In the genomic region with DNA sequence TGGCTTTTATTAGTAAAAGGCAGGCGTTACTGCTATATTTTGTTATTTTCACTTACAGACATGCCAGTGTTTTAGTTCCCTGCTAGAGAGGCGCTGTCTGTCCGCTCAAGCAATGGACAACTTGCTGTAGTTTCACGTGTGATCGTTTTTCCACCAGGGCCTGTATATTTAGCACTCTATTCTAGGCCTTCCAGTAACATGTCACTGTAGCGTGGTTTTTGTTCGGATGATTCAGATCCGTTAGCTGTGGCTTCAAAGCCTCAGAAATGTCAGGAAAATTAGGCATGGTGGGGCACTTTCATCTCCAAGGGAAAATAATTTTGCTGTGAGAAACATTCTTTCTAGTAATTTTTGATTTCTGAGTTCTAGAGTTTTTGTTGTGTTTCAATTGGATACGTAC, we compare ENCODE assay signal across 9 mouse cellular contexts. TPM values are rescaled to one million over a fixed set of nuclear protein-coding genes. Genes with fewer than 3 reads are reported as not detected.
A peak's percentile ranks its signal among the peaks of the same experiment; 100 is the strongest.
DNase-seq lines count a peak whose midpoint lies in the region; ATAC-seq and TF ChIP-seq lines count a peak whose summit lies in the region.
"Had no signal": no experiment of that assay in that cellular context is flagged by ENCODE, and none has a peak within 500 bp of the region (broad histone marks: within the 10 kb centered on the region; RNA-seq: fewer than 3 reads in every experiment).

No protein-coding gene starts in this region.

- H3K4me1 ChIP-seq in cerebellum, adult 2 months (ENCODE audit: control insufficient read depth, insufficient read depth, low read length): peaks cover 45% of the 10 kb centered on the region
- peaks cover 36% of the 10 kb centered on the region for H3K4me1 ChIP-seq in limb, embryonic 12.5 days (replicated peaks)
- H3K4me1 ChIP-seq in limb, embryonic 10.5 days: peaks cover 28% of the 10 kb centered on the region
- peaks cover 40% of the 10 kb centered on the region for H3K4me1 ChIP-seq in hindbrain, embryonic 13.5 days (replicated peaks)
- peaks cover 56% of the 10 kb centered on the region for H3K4me1 ChIP-seq in neural tube, embryonic 13.5 days (replicated peaks)

- no peaks in the 10 kb centered on the region for H3K27me3 ChIP-seq in cerebellum, adult 2 months (ENCODE audit: control insufficient read depth, insufficient read depth, low read length)
- H3K27me3 ChIP-seq in limb, embryonic 12.5 days: no peaks in the 10 kb centered on the region
- no peaks in the 10 kb centered on the region for H3K27me3 ChIP-seq in limb, embryonic 10.5 days (ENCODE audit: low read depth, poor library complexity, severe bottlenecking)
- H3K27me3 ChIP-seq in hindbrain, embryonic 13.5 days: no peaks in the 10 kb centered on the region
- H3K27me3 ChIP-seq in neural tube, embryonic 13.5 days: no peaks in the 10 kb centered on the region

- H3K9ac ChIP-seq in limb, embryonic 12.5 days (replicated peaks): 0 out of 2 replicates have a peak overlapping the region, but pooled peaks have one; percentile 12
- no peak overlapping the region for H3K9ac ChIP-seq in hindbrain, embryonic 13.5 days
- 0 out of 2 replicates have a peak overlapping the region, but pooled peaks have one; percentile 93 for H3K9ac ChIP-seq in neural tube, embryonic 13.5 days

- ATAC-seq in limb, embryonic 12.5 days (ENCODE audit: insufficient number of reproducible peaks, insufficient read depth, low FRiP score, low TSS enrichment, low read depth): no peak
- no peak for ATAC-seq in hindbrain, embryonic 13.5 days (ENCODE audit: low FRiP score)
- ATAC-seq in neural tube, embryonic 13.5 days (ENCODE audit: low read depth): no peak

- H3K36me3 ChIP-seq in limb, embryonic 12.5 days: no peaks in the 10 kb centered on the region
- H3K36me3 ChIP-seq in limb, embryonic 10.5 days: no peaks in the 10 kb centered on the region
- no peaks in the 10 kb centered on the region for H3K36me3 ChIP-seq in hindbrain, embryonic 13.5 days
- no peaks in the 10 kb centered on the region for H3K36me3 ChIP-seq in neural tube, embryonic 13.5 days

- TF ChIP-seq POLR2A in cerebellum, adult 2 months (IDR thresholded peaks at IDR 0.05; ENCODE audit: borderline replicate concordance, insufficient read depth, low read length): no peak

- H3K9me3 ChIP-seq in limb, embryonic 12.5 days: no peaks in the 10 kb centered on the region
- H3K9me3 ChIP-seq in limb, embryonic 10.5 days (replicated peaks): no peaks in the 10 kb centered on the region
- H3K9me3 ChIP-seq in hindbrain, embryonic 13.5 days: no peaks in the 10 kb centered on the region
- H3K9me3 ChIP-seq in neural tube, embryonic 13.5 days: no peaks in the 10 kb centered on the region

- peak overlapping the region; percentile 95 for H3K27ac ChIP-seq in cerebellum, adult 2 months (ENCODE audit: insufficient read depth, low read length)
- H3K27ac ChIP-seq in limb, embryonic 12.5 days: no peak overlapping the region
- no peak overlapping the region for H3K27ac ChIP-seq in limb, embryonic 10.5 days
- H3K27ac ChIP-seq in hindbrain, embryonic 13.5 days: no peak overlapping the region
- H3K27ac ChIP-seq in neural tube, embryonic 13.5 days (replicated peaks): no peak overlapping the region

- WGBS in cerebellum, adult 2 months: 23% methylated on average over 9 of the region's 9 CpGs
- WGBS in limb, embryonic 12.5 days: 84% methylated on average over 9 of the region's 9 CpGs
- 91% methylated on average over 9 of the region's 9 CpGs for WGBS in limb, embryonic 10.5 days
- 87% methylated on average over 9 of the region's 9 CpGs for WGBS in hindbrain, embryonic 13.5 days
- 90% methylated on average over 9 of the region's 9 CpGs for WGBS in neural tube, embryonic 13.5 days

- H3K4me3 ChIP-seq in cerebellum, adult 2 months (replicated peaks; ENCODE audit: insufficient read depth, low read depth, low read length): peak overlapping the region; percentile 88
- H3K4me3 ChIP-seq in limb, embryonic 12.5 days (replicated peaks): no peak overlapping the region
- H3K4me3 ChIP-seq in limb, embryonic 10.5 days: no peak overlapping the region
- H3K4me3 ChIP-seq in hindbrain, embryonic 13.5 days: no peak overlapping the region
- H3K4me3 ChIP-seq in neural tube, embryonic 13.5 days: no peak overlapping the region

- H3K4me2 ChIP-seq in limb, embryonic 12.5 days: peak overlapping the region; percentile 72; the same call in 1 of the 2 replicates
- H3K4me2 ChIP-seq in hindbrain, embryonic 13.5 days: peak overlapping the region; percentile 78; the same call in 1 of the 2 replicates
- peak overlapping the region; percentile 82 for H3K4me2 ChIP-seq in neural tube, embryonic 13.5 days

- DNase-seq in cerebellum, adult 2 months: no peak
- DNase-seq in cerebellum, postnatal 10 days: no peak
- DNase-seq in limb, embryonic 10.5 days (ENCODE audit: low spot score): no peak
- no peak for DNase-seq in spleen, postnatal 10 days (ENCODE audit: low spot score in 2 of 2)
- no peak for DNase-seq in adrenal gland, adult 8-10 months
- DNase-seq: layer of hippocampus, postnatal 36 days had no signal

- no peak for TF ChIP-seq CTCF in cerebellum, adult 2 months (IDR thresholded peaks at IDR 0.05; ENCODE audit: borderline replicate concordance, insufficient read depth, low read depth, low read length)

RNA-seq across cellular contexts. Expression of a gene that starts 2.0 kb away (rescaled TPM):
- 164 and 181 TPM in 2 replicates for polyA plus RNA-seq in cerebellum, adult 2 months (2012; rRNA removed)
- polyA plus RNA-seq in limb, embryonic 12.5 days (2016; fragmentation: Nextera tagmentation; extraction: Ambion mirVana): 26.8 and 29.9 TPM in 2 replicates
- 14.2 and 17.3 TPM in 2 replicates for polyA plus RNA-seq in limb, embryonic 10.5 days (2016; fragmentation: Nextera tagmentation; extraction: Ambion mirVana)
- polyA plus RNA-seq in hindbrain, embryonic 13.5 days (2015; fragmentation: Nextera tagmentation; extraction: Ambion mirVana): 15.9 and 16.4 TPM in 2 replicates
- polyA plus RNA-seq in neural tube, embryonic 13.5 days (2015; fragmentation: Nextera tagmentation; extraction: Ambion mirVana): 15.5 and 17.6 TPM in 2 replicates
- total RNA-seq in adrenal gland, adult 8-10 months (2022): 10 to 100 TPM; 85.2 to 98.8 (median 89.6) TPM
